Mouse (Mus musculus) cortical plate, adult 2 months (tissue): ENCODE results near the gene Frmd8.
A peak's percentile ranks its signal among the peaks of the same experiment; 100 is the strongest.

Experiments
- CTCF ChIP-seq: fragments of 200-500 bp; IDR thresholded peaks from 2 replicates; pipeline ENCODE4 v1.5.1; 2011; ENCODE audit warnings: mild to moderate bottlenecking, control low read depth, low read length; ENCODE audit not compliant: insufficient read depth; ENCODE audit errors: extremely low read depth
- POLR2A ChIP-seq: fragments of 200-500 bp; IDR thresholded peaks from 2 replicates; pipeline ENCODE4 v1.6.1; 2011; ENCODE audit warnings: mild to moderate bottlenecking, low read length, control low read depth; ENCODE audit not compliant: insufficient read depth; ENCODE audit errors: extremely low read depth

DNA sequence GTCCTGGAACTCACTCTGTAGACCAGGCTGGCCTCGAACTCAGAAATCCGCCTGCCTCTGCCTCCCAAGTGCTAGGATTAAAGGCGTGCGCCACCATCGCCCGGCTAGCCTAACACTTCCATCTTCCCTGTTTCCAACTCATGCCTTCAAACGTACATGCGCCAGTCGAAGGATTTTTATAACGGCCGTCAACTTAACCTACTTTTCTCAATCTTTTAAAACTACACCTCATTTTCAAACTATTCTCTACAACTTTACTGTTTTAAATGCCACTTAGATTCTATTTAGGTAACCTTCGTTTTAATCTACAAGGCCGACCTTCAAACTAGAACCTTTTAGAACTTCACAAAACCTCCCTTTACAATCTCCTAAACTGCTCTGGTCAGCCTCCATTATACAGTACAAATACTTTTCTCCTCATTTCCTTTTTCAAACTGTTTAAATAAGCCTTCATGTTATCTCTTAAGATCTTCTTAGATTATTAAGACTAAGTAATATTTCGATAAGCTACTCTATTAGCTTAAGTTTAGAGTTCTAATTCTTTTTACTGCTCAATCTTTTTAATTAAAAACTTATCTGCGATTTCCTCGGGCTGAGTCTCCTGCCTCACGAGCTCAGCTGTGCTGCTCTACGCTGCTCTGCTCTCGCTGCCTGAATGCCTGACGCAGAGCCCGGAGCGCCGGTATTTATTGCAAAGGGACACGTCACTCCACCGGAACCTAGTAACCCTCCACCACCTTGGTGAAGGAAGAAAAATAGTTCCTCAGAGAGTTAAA, 72.9 kb downstream of the Frmd8 start:
- TF ChIP-seq CTCF (no peak), POLR2A (peak; percentile 100)
